Mouse (Mus musculus) megakaryocyte, embryonic 14.5 days (primary cell): ENCODE measurements at regions not wholly inside any gene's neighbourhood (a gene's known extent, or its start where the extent isn't known, plus 50 kb on each side); places are given as distances from the start of the nearest gene placed in this dataset.

Source experiments
- FLI1 ChIP-seq: IDR thresholded peaks from 2 replicates; pipeline ENCODE4 v1.6.1; 2012; ENCODE audit warnings: low read length, inconsistent platforms, mixed read lengths
- GATA1 ChIP-seq: IDR thresholded peaks from 3 replicates; pipeline ENCODE4 v1.6.1; 2012; ENCODE audit warnings: mixed read lengths, low read length, inconsistent platforms, borderline replicate concordance

DNA sequence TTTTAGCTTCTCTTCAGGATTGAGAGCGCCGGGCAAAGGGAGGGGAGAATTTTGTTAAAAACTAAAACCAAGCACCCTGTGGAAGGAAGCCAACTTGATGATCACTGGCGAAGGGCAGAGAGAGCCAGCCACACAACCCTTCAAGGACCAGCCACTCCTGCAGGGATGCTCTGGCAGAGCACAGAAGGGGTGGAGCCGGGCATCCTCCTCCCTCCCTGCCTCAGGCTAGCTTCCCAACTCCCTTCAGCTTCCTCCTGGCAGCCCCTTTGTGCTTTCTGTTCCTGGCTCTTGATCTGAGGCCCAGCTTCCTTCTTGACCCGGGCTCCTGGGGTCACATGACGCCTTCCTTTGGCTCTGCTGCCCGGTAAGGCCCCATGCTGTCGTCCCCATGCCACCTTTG lies 591.8 kb upstream of the Gm10131 start:
- TF ChIP-seq GATA1 (no peak), FLI1 (no peak)
